Mouse (Mus musculus) 416B (cell line): ENCODE data around the gene Plekho2.
A peak's percentile ranks its signal among the peaks of the same experiment; 100 is the strongest.

Experiments
- DNase-seq: peaks from one replicate; pipeline ENCODE4 v3.0.0; 2011; ENCODE audit warnings: low read depth

Gene Plekho2

GRCm38 (mm10) chr9:65529659-65530058 lies 50.2 kb downstream of the Plekho2 start:
- DNase-seq, result peak; percentile 47

GRCm38 (mm10) chr9:65528417-65529038 lies 51.3 kb downstream of the Plekho2 start:
- peak; percentile 82 for DNase-seq

GRCm38 (mm10) chr9:65525445-65526195 lies 54.2 kb downstream of the Plekho2 start:
- peak; percentile 73 for DNase-seq

DNA sequence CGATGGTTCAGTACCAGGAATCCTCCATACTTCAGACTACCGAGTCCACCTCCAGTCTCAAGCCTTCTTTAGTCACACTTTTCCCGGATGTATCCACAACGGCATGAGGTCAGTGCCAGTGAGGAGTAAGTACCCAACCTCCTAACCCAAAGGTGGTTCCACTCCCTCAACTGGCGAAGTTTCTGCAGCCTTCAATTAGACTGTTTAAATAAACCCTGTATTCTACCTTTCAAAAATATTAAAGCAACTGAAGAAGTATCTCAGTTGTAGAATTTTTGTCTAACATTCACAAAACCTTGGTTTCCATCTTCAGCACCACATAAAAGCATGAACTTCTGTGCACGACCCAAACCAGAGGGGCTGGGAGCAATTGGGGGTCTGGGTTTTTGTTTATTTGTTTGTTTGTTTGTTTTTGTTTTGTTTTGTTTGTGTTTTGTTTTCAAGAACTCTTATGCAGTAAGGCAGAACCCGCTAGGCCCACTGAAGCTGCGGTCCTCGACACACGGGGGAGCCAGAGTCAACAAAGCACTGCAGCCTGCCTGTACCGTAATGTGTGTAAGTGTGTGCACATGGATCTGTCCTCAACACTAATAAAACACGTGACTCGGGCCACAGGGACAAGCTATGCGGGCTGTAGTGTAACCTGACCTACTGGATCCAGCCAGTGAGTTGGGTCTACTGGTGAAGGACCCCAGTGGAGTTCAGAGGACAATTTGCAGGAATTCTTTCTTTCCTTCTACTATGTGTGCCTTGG lies 56.1 kb downstream of the Plekho2 start:
- peak; percentile 94 for DNase-seq

DNA sequence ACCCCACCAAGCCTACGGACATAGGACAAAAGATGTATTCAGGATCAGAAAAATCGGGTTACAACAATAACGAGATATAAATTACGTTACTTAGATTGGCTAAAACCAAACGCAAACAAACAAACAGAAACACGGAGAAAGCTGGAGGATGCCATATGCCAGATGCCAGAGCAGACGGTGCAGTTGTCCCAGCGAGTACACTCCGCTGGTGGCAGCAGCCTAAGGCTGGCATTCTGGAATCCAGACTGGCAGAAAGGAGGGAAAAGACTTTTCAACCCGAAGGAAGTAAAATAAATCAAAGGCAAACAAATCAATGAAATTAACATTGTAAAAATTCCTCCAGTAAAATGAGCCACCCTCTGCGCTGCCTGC lies 59.3 kb downstream of the Plekho2 start:
- DNase-seq, result no peak

DNA sequence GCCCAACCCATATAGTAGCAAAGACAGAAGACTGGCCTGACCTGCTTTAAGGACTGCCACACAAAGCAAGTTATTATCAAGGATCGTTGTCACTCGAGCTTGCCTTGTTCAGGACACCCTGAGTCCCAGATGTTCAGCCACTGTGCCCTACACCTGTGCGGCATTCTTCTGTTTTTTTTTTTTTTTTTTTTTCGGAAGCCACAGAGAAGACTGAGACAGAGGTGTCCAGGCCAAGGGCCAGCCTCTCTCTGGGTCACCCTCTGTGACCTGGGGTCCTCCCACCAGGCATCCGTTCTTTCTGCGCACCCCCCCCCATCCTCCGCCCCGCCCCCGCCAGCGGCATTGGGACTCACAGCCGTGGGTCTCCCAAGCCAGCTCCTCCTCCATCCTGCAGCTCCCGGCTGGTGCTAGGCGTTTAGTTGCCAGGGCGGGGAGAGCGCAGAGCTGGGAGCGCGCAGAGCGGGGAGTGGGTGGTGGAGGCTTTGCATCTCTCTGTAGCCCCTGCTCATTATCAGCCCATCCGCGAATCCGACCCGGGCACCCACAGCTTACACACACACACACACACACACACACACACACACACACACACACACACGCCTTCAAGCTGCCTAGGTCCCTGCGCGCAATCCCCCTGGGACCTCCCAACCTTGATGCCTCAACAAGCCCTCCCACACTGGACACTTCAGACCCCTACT lies 59.9 kb downstream of the Plekho2 start, which contains the start of gene Ankdd1a:
Ankdd1a (minus strand) TSS at position 387 of the 698 bp plus-strand sequence.
- no peak for DNase-seq

GRCm38 (mm10) chr9:65514851-65515261 lies 65.0 kb downstream of the Plekho2 start:
- DNase-seq, result no peak

DNA sequence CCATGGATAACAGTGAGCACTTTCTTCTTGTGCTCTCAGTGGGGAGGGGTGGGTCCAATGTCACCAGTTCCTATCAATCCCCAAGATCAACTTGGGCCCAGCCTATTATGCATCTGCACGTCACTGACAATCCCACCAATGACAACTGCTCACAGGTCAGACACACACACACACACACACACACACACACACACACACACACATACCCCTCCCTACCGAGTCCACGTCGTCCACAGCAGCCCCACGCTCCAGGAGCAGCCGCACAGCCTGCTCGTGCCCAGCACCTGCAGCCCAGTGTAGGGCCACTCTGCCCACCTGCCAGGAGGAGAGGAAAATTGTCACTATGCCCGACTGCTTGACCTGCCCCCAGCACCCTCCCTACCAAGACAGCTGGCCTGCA lies 65.4 kb downstream of the Plekho2 start:
- no peak for DNase-seq

DNA sequence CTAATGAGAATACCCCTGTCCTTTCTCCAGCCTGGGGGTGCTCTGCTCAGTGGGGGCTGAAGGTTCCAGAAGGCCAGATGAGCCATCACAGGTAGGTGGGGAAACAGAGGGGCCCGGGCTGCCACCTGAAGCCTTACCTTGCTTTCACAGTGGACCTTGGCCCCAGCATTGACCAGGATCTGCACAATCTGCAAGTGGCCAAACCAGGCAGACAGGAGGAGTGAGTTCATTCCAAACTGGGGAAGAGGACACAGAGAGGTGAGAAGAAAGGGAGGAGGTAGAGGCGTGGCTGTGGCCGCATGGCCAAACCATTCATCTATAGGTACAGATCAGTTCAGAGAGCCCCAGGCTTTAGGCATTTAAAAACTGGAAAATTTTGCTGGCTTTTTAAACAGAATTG lies 67.3 kb downstream of the Plekho2 start:
- no peak for DNase-seq

DNA sequence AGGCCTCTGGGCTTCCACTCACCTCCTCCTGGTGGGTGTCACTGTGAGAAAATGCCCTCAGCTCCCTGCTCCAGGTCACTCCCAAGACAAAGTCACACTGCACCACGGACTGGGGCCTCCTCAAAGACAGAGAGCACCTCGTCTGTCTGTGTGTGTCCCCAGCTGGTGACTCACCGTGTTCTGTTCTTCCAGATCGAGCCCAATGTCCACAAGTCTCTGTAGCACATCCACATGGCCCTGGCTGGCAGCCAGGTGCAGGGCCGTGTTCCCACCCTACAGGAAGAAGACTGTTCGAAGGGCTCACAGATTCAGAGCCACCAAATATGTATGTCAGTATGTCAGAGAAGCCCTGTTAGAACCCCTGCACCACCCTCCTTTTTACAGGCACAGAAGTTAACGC lies 71.4 kb downstream of the Plekho2 start:
- peak; percentile 67 for DNase-seq

- DNase-seq, result peak; percentile 36
These were observed 76.9 kb downstream of the Plekho2 start for GRCm38 (mm10) chr9:65502721-65503505.
